Mouse (Mus musculus) lung, postnatal 14 days (tissue): ENCODE data around the gene Chn2.

Source experiments
- DNase-seq: peaks from one replicate; pipeline ENCODE4 v3.0.0; 2021

Gene Chn2

GRCm38 (mm10) chr6:54119885-54120666 lies 80.7 kb downstream of the Chn2 start:
- no peak for DNase-seq

DNA sequence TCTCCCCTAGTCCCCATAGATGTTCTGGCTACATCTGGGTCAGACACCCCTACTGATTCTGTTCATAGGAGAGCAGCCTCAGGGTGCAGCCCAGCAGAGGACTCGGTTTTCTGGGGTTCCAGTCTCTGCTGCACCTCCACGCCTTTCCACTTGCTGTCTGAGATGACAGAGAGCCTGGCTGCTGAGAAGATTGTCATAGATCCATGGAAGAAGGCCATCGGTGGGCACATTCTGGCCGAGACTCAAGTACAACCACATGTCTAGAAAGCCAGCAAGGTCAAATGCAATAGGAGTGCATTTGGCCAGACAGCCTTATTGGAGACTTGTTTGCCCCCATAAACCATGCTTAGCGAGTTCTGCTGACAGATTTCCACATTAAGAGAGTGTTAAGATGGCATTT lies 81.5 kb downstream of the Chn2 start:
- DNase-seq = no peak

- no peak for DNase-seq
These were observed 85.2 kb downstream of the Chn2 start for GRCm38 (mm10) chr6:54124519-54124918.

- DNase-seq = no peak
These were observed 86.2 kb downstream of the Chn2 start for GRCm38 (mm10) chr6:54125536-54125935.

DNA sequence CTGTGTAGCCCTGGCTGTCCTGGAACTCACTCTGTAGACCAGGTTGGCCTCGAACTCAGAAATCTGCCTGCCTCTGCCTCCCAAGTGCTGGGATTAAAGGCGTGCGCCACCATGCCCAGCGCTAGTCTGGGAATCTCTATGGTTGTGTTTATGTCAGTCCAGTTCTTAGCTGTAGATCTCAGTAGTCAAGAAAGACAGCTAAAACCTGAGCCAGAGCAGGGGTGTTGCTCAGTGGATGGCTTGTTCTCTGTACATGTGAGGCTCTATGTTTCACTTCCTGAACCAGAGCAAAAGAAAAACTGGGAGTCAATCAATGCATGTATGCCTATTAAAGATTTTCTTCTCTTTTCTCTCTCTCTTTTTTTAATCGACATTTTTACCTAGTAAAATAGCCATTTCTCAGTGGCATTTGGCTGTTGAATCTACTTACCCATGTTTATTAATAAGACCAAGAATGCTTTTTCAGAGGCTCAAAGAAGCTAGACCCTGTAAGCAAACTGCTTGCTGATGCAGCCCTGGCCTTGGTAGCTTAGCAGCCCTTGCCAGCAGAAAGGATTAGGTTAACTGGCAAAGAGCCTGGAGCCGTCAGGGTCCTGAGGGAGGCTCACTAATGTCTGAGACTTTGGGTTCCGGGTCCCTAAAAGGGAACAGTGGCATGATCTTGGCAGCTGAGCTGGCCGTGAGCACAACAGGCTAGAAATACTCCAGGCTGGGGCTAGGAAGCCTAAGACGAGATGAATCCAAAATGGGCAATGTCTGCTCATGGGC lies 87.1 kb downstream of the Chn2 start:
- DNase-seq = no peak

GRCm38 (mm10) chr6:54126993-54127697 lies 87.8 kb downstream of the Chn2 start:
- no peak for DNase-seq

GRCm38 (mm10) chr6:54128702-54129101 lies 89.3 kb downstream of the Chn2 start:
- DNase-seq = no peak

DNA sequence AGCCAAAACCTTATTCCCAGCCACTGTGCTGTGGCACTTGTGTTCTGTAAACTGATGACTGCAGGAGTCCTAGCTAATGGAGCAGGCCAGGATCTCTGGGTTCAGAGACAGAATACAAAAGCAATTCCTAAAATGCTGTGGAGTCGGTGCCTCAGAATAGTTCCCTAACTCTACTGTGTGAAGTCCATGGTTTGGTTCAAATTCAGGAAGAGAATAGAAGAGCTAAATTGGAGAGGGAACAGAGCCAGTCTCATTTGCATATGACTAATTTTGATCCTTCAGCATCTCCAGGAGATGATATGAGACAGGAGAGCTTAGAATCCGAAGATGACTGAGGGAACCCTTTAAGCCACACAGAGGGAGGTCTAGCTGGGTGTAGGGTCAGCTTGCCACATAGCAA lies 90.2 kb downstream of the Chn2 start:
- DNase-seq = no peak

GRCm38 (mm10) chr6:54130881-54131280 lies 91.5 kb downstream of the Chn2 start:
- no peak for DNase-seq

DNA sequence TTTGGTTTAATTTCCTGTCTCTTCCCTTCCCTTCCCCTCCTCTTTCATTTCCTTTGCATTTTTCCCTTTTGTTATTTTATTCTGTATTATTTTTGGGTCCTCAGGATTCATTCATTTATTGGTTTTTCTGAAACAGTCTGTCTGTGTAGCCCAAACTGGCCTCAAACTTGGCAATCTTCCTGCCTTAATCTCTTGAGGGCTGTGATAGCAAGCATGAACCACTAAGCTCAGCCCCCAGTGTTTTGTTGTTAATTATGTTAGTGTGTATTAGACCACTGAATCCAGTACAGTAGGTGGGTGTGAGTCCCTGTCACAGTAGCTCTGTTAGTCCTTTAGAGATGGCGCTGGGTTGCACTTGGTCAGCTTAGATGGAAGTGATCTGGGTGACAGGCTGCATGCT lies 93.2 kb downstream of the Chn2 start:
- no peak for DNase-seq

DNA sequence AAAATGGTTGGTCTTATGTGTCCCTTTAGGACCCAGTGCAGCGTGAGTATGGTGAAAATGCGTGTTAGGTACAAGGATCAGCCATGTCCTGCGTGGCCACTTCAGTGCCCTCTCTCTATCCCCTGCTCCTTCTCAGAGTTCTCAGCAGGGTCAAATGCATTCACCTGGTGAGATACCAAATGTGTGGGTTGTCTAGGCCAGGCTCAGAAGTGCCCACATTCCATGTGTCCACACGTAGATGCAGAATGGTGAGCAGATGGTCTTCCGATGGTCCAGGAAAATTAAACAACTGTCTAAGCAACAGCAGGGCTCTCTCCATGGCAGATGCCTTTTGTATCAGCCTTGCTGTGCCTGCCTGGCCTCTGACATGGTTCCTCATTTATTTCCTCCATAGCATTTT lies 93.9 kb downstream of the Chn2 start:
- no peak for DNase-seq

GRCm38 (mm10) chr6:54138157-54138556 lies 98.8 kb downstream of the Chn2 start:
- DNase-seq = no peak

- no peak for DNase-seq
These were observed 101.1 kb downstream of the Chn2 start for GRCm38 (mm10) chr6:54140488-54140887.

- DNase-seq = no peak
These were observed 101.8 kb downstream of the Chn2 start for GRCm38 (mm10) chr6:54141165-54141564.

GRCm38 (mm10) chr6:54142848-54143651 lies 103.7 kb downstream of the Chn2 start:
- DNase-seq = no peak

GRCm38 (mm10) chr6:54143652-54143960 lies 104.3 kb downstream of the Chn2 start:
- DNase-seq = no peak

- DNase-seq = no peak
These were observed 109.6 kb downstream of the Chn2 start for GRCm38 (mm10) chr6:54148844-54149526.

DNA sequence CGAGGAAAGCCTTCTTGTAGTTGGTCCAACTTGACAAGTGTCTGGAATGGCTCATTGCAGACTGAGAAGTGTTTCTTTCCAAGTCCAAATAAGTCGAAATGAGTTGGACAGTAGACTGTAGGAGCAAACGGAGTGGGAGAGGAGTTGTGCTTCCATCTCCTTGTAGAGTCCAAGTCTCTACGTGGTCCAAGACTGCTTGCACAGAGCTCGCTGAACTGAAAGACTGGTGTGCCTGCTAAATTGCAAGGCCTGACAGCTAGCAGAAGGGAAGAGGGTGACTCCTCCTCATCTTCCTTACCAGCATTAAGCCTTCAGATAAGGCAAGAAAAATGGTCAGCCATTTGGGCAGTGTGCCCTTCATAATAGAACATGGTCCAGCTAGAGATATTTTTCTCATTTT lies 111.5 kb downstream of the Chn2 start:
- DNase-seq = no peak

GRCm38 (mm10) chr6:54151443-54152241 lies 112.3 kb downstream of the Chn2 start:
- no peak for DNase-seq

DNA sequence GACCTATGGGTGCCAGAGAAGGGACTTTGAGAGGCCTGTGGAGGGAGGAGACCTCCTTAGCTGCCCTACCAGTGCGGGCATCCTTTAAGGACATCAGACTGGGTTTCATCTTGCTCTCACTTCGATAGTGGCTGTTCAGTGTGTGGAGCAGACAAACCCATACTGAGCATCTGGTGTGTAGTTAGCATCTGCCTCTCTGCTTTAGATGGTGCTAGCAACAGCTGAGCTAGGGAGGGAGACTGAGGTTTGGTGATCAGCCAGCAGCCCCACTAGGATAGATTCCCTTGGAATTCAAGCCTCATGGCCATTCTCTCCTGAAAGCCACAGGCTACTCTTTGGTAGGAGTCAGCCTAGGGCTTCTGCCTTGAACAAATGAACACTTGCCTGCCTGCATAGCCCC lies 117.7 kb downstream of the Chn2 start:
- DNase-seq = no peak

DNA sequence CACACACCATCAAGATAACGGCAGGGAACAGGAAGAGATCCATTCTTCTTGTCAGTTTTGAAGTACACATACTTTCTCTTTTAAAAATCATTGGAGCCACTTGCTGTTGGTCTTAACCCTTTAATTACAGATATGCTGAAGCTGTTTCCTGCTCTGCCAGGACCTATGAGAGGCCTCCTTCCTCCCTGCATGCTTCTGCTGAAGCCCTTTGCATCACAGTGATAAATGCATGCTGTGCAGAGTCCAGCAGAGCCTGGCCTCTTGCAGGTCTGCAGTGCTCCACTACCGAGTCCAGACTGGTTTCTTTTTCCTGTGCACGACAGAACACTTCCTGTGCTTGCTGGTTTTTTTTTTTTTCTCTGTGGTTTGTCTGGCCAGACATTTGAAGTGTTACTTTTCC lies 119.0 kb downstream of the Chn2 start:
- no peak for DNase-seq

DNA sequence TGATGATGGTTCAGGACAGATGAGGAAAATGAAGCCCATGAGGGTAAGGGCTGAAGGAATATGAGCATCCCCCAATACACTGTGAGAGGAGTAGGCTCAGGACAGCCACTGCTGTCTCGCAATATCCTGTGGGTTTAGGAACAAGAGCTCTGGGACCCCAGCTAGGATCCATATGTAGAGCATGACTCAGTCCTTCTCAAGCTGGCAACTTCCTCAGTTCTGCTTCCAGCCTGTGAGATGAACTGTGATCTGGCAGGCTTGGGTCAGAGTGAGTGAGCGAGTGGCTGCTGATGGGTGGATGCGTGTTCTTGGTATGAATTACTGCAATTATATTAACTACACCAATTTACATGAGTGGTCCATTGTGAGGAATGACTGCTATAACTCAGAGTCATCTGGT lies 121.3 kb downstream of the Chn2 start:
- DNase-seq = no peak
